Mouse (Mus musculus) heart, embryonic 11.5 days (tissue): ENCODE results near the gene Map3k3. TPM values are rescaled to one million over a fixed set of nuclear protein-coding genes. Genes with fewer than 3 reads are reported as not detected.

Experiments
- ATAC-seq: fragments of 200-750 bp; cut with Nextera tagmentation; replicated peaks from 2 replicates; pipeline ENCODE4 v1.8.0; 2017; ENCODE audit warnings: moderate library complexity; ENCODE audit not compliant: insufficient number of reproducible peaks, low FRiP score, low TSS enrichment
- H3K27ac ChIP-seq: fragments of 300-500 bp; sonication (generic); 2 replicates; pipeline ENCODE4 v1.5.1; 2014; ENCODE audit warnings: mild to moderate bottlenecking, low read depth, low read length
- H3K27me3 ChIP-seq: fragments of 300-500 bp; sonication (generic); 2 replicates; pipeline ENCODE4 v1.6.1; 2014; ENCODE audit warnings: mild to moderate bottlenecking, low read length, mixed read lengths; ENCODE audit not compliant: control insufficient read depth, insufficient read depth
- H3K36me3 ChIP-seq: fragments of 300-500 bp; sonication (generic); 2 replicates; pipeline ENCODE4 v1.6.1; 2014; ENCODE audit warnings: mild to moderate bottlenecking, low read length, moderate library complexity, mixed read lengths; ENCODE audit not compliant: control insufficient read depth, insufficient read depth
- H3K4me1 ChIP-seq: fragments of 300-500 bp; sonication (generic); 2 replicates; pipeline ENCODE4 v1.6.1; 2014; ENCODE audit warnings: low read length; ENCODE audit not compliant: control insufficient read depth, insufficient read depth
- H3K4me2 ChIP-seq: fragments of 300-500 bp; sonication (generic); 2 replicates; pipeline ENCODE4 v1.6.1; 2014; ENCODE audit warnings: mild to moderate bottlenecking, moderate library complexity
- H3K4me3 ChIP-seq: fragments of 300-500 bp; sonication (generic); 2 replicates; pipeline ENCODE4 v1.5.1; 2014; ENCODE audit warnings: low read depth, low read length
- H3K9ac ChIP-seq: fragments of 300-500 bp; sonication (generic); 2 replicates; pipeline ENCODE4 v1.6.1; 2014; ENCODE audit warnings: mild to moderate bottlenecking, low read depth, low read length, moderate library complexity
- H3K9me3 ChIP-seq: fragments of 300-500 bp; sonication (generic); replicated peaks from 2 replicates; pipeline ENCODE4 v1.6.1; 2016; ENCODE audit warnings: low read length; ENCODE audit not compliant: control insufficient read depth
- WGBS: fragments of 180-500 bp; shearing (Covaris S2); extraction: QIAGEN DNeasy Blood & Tissue Kit; methylation state at CpG from one replicate; pipeline ENCODE4 v1.1.7; 2014; ENCODE audit not compliant: insufficient replicate concordance; 5-methylcytosine and 5-hydroxymethylcytosine counted together
- polyA plus RNA-seq: library from polyadenylated mRNA; unstranded; fragments of >200 nt; fragmentation: Nextera tagmentation; extraction: Ambion mirVana; gene quantifications from 2 replicates; pipeline ENCODE4 v1.2.1, GENCODE M21; 2014

Gene Map3k3
- polyA plus RNA-seq, 1 experiment from 2014 or later: 20.8 TPM

- WGBS: 85% methylated on average over 16 of the region's 16 CpGs
- peaks cover 10% of the 10 kb centered on the region; the same call in 1 of the 2 replicates for H3K4me1 ChIP-seq
- no peaks in the 10 kb centered on the region for H3K27me3 ChIP-seq
- H3K4me3 ChIP-seq: no peak overlapping the region
- H3K27ac ChIP-seq: no peak overlapping the region
- no peak overlapping the region for H3K9ac ChIP-seq
- no peaks in the 10 kb centered on the region for H3K9me3 ChIP-seq
- H3K36me3 ChIP-seq: peaks cover 15% of the 10 kb centered on the region
- no peak for ATAC-seq
- no peak overlapping the region for H3K4me2 ChIP-seq
Measured at GRCm38 (mm10) chr11:106164601-106165180, 80.3 kb downstream of the Map3k3 start.

GRCm38 (mm10) chr11:106167435-106167834, 83.0 kb downstream of the Map3k3 start:
- H3K4me3 ChIP-seq: no peak overlapping the region
- no peaks in the 10 kb centered on the region for H3K9me3 ChIP-seq
- no peaks in the 10 kb centered on the region for H3K27me3 ChIP-seq
- peaks cover 4% of the 10 kb centered on the region; the same call in 1 of the 2 replicates for H3K4me1 ChIP-seq
- no peak for ATAC-seq
- no peak overlapping the region for H3K4me2 ChIP-seq
- 77% methylated on average over 5 of the region's 5 CpGs for WGBS
- H3K27ac ChIP-seq: no peak overlapping the region
- no peak overlapping the region for H3K9ac ChIP-seq
- peaks cover 15% of the 10 kb centered on the region for H3K36me3 ChIP-seq

- no peak overlapping the region for H3K27ac ChIP-seq
- no peaks in the 10 kb centered on the region for H3K4me1 ChIP-seq
- H3K36me3 ChIP-seq: peaks cover 5% of the 10 kb centered on the region
- no peak overlapping the region for H3K4me3 ChIP-seq
- 76% methylated on average over 7 of the region's 7 CpGs for whole genome bisulfite sequencing
- no peak overlapping the region for H3K9ac ChIP-seq
- H3K9me3 ChIP-seq: no peaks in the 10 kb centered on the region
- no peak for ATAC-seq
- H3K4me2 ChIP-seq: no peak overlapping the region
- H3K27me3 ChIP-seq: no peaks in the 10 kb centered on the region
Measured at GRCm38 (mm10) chr11:106170807-106171206, 86.4 kb downstream of the Map3k3 start.

GRCm38 (mm10) chr11:106173228-106173627, 88.8 kb downstream of the Map3k3 start:
- H3K4me1 ChIP-seq: no peaks in the 10 kb centered on the region
- WGBS: 92% methylated on average over 2 of the region's 2 CpGs
- no peaks in the 10 kb centered on the region for H3K9me3 ChIP-seq
- no peak for ATAC-seq
- no peak overlapping the region for H3K9ac ChIP-seq
- H3K4me3 ChIP-seq: no peak overlapping the region
- H3K27ac ChIP-seq: no peak overlapping the region
- no peak overlapping the region for H3K4me2 ChIP-seq
- no peaks in the 10 kb centered on the region; the same call in 1 of the 2 replicates for H3K36me3 ChIP-seq
- H3K27me3 ChIP-seq: no peaks in the 10 kb centered on the region

- no peak overlapping the region for H3K9ac ChIP-seq
- H3K4me3 ChIP-seq: no peak overlapping the region
- ATAC-seq: no peak
- no peaks in the 10 kb centered on the region for H3K27me3 ChIP-seq
- WGBS: 80% methylated on average over 5 of the region's 5 CpGs
- H3K36me3 ChIP-seq: no peaks in the 10 kb centered on the region
- no peak overlapping the region for H3K4me2 ChIP-seq
- H3K27ac ChIP-seq: no peak overlapping the region
- 0 out of 2 replicates have a peak, but pooled peaks cover 5% of the 10 kb centered on the region for H3K4me1 ChIP-seq
- H3K9me3 ChIP-seq: no peaks in the 10 kb centered on the region
Measured at GRCm38 (mm10) chr11:106174372-106174771, 90.0 kb downstream of the Map3k3 start.

GRCm38 (mm10) chr11:106175081-106175480, 90.7 kb downstream of the Map3k3 start:
- WGBS: 62% methylated on average over 3 of the region's 3 CpGs

GRCm38 (mm10) chr11:106176372-106176771, 92.0 kb downstream of the Map3k3 start:
- Histone ChIP-seq H3K27ac (no peak overlapping the region), H3K4me3 (no peak overlapping the region), H3K9me3 (no peaks in the 10 kb centered on the region), H3K36me3 (no peaks in the 10 kb centered on the region), H3K27me3 (no peaks in the 10 kb centered on the region), H3K4me2 (no peak overlapping the region), H3K4me1 (0 out of 2 replicates have a peak, but pooled peaks cover 5% of the 10 kb centered on the region), H3K9ac (no peak overlapping the region)
- 57% methylated on average over 5 of the region's 5 CpGs for WGBS
- no peak for ATAC-seq

More at GRCm38 (mm10) chr11:106175081-106175480, 90.7 kb downstream of the Map3k3 start:
- H3K27ac ChIP-seq: no peak overlapping the region
- no peaks in the 10 kb centered on the region for H3K27me3 ChIP-seq
- H3K9ac ChIP-seq: no peak overlapping the region
- H3K9me3 ChIP-seq: no peaks in the 10 kb centered on the region
- ATAC-seq: no peak
- H3K4me1 ChIP-seq: 0 out of 2 replicates have a peak, but pooled peaks cover 5% of the 10 kb centered on the region
- no peak overlapping the region for H3K4me2 ChIP-seq
- H3K4me3 ChIP-seq: no peak overlapping the region
- H3K36me3 ChIP-seq: no peaks in the 10 kb centered on the region

- ATAC-seq: no peak
- no peak overlapping the region for H3K4me3 ChIP-seq
- no peak overlapping the region for H3K9ac ChIP-seq
- H3K27ac ChIP-seq: no peak overlapping the region
- H3K27me3 ChIP-seq: no peaks in the 10 kb centered on the region
- H3K9me3 ChIP-seq: no peaks in the 10 kb centered on the region
- 55% methylated on average over 5 of the region's 5 CpGs for WGBS
- H3K4me2 ChIP-seq: no peak overlapping the region
- no peaks in the 10 kb centered on the region for H3K36me3 ChIP-seq
- 0 out of 2 replicates have a peak, but pooled peaks cover 5% of the 10 kb centered on the region for H3K4me1 ChIP-seq
Measured at GRCm38 (mm10) chr11:106178036-106178782, 93.8 kb downstream of the Map3k3 start.
